Mouse (Mus musculus): ENCODE measurements around the gene Atrnl1. TPM values are rescaled to one million over a fixed set of nuclear protein-coding genes. Genes with fewer than 3 reads are reported as not detected.

Gene Atrnl1
- total RNA-seq, 4 experiments from 2014 or later = 13.7 to 16.1 (median 15.1) TPM

- no peak for DNase-seq (ENCODE audit: low spot score)
Measured at GRCm38 (mm10) chr19:58112151-58112550, 501.3 kb downstream of the Atrnl1 start.

DNA sequence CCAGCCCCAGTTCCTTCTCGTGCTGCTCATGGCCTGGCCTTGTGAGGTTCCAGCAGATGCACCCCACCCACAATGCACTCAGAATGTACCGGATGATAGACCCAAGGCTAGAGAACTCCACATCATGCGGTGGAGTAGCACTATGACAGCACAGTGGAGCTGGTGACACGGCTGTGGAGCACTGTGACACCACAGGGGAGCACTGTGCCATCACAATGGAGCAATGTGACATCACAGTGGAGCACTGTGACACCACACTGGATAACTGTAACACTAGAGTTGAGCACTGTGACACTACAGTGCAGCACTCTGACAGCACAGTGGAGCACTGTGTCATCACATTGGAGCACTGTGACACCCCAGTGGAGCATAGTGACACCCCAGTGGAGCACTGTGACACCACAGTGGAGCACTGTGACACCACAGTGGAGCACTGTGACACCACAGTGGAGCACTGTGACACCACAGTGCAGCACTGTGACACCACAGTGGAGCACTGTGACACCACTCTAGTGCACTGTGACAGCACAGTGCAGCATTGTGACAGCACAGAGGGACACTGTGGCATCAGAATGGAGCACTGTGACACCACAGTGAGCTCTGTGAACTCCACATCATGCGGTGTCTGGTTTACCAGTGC lies 502.4 kb downstream of the Atrnl1 start:
- no peak for DNase-seq (ENCODE audit: low spot score)

GRCm38 (mm10) chr19:58117595-58117994 lies 506.8 kb downstream of the Atrnl1 start:
- DNase-seq (ENCODE audit: low spot score) = no peak

DNA sequence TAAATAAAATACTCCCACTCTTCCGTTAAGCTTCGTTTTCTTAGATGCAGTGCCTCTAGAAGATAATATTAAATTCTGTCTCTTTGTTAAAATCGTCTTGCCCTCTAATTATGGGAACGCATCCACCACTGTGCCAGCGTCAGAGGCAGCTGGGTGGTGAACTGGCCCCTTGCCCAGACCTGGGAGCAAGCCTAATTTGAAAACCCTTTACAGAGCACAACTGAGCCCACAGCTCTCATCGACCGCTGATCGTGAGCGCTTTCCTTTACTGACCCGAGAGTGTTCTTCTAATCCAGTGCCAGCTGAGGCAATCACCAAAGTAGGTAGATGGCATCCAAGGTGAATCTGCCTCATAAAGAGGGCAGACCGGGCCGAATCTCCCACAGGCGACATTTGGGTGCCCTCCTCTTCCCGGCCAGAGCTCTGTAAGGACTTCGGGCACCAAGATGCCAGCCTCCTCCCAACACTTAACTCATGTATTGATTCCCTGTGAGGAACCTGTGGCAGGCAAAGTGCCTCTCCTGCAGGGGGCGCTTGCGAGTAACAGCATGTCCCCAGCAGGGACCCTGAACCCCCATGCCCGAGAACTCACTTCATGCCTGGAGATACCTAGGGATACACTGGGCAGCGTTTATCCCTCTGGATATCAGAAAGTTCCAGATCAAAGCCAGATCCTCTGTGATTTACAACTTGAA lies 507.5 kb downstream of the Atrnl1 start:
- DNase-seq (ENCODE audit: low spot score) = peak; percentile 50

DNA sequence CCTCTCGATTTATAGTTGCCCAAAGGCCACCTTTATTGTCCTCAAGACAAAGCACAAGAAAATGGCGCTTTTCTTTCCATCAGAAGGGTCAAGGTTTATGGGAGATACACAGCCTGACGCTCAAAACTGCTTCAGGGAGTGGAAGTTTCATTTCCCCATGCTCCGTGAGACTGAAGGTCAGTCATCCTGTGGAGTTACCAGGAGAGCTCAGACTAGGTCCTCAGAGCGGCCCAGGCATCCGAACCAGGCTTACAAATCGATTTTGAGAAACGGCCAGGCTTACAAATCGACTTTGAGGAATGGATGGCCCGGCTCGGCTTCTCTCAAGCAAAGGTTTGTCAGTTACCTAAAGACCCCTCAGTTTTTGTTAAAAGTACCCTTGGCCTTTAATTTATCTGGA lies 508.0 kb downstream of the Atrnl1 start:
- DNase-seq (ENCODE audit: low spot score) = no peak

- DNase-seq (ENCODE audit: low spot score) = no peak
Measured at GRCm38 (mm10) chr19:58119681-58120173, 508.9 kb downstream of the Atrnl1 start.

DNA sequence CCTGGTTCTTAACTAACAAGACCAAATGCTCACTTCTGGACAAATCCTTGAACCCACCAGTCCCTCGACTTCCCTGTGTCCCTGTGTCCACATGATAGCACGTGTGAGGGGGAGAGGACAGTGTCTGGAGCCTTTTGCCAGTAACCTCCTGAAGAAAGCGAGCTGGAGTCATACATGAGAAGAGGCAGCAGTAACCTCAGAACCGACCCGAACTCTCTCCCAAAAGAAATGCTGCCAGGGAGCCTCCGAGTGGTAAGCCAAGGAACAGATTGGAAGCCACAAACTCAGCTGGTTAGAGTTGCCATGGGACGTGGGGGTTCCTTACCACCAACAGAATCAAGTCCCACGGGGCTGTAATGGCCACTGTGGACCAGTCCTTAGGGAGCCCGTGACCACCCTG lies 509.8 kb downstream of the Atrnl1 start:
- no peak for DNase-seq (ENCODE audit: low spot score)

DNA sequence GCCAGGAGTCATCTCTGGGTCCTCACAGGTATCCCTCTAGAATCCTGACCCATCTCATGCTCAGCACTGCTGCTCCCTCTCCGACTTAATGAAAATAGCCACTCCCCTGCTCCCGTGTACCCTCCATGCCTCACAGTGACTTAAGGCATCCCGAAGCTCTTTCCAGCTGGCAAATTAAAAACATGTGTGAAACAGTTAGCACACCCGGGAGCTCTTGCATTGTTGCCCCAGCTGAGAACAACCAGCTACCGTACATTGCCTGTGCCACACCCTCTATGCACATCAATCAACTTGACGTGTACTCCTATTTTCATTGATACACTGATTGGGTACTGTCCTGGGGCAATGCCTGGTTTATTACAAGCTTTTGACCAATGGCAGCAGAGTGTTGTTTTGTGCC lies 510.8 kb downstream of the Atrnl1 start:
- no peak for DNase-seq (ENCODE audit: low spot score)

DNA sequence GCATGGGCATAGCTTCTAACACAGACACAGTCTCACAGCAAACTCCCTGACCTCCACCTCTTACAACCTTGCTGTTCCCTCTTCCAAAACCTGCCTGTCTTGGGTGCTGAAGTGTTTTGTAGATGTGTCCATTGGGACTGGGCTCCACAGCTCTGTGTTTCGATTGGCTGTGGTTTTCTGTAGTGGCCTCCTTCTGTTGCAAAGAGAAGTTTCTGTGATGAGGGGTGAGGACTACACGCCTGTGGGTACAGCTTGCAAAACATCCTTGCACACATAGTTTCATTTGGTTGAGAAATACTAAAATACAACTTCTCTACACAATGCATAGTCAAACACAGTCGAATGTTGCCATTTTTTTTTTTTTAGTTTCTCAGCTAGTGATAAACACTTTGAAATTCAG lies 512.8 kb downstream of the Atrnl1 start:
- no peak for DNase-seq (ENCODE audit: low spot score)

- no peak for DNase-seq (ENCODE audit: low spot score)
Measured at GRCm38 (mm10) chr19:58124566-58124965, 513.7 kb downstream of the Atrnl1 start.

GRCm38 (mm10) chr19:58125010-58125409 lies 514.2 kb downstream of the Atrnl1 start:
- no peak for DNase-seq (ENCODE audit: low spot score)

DNA sequence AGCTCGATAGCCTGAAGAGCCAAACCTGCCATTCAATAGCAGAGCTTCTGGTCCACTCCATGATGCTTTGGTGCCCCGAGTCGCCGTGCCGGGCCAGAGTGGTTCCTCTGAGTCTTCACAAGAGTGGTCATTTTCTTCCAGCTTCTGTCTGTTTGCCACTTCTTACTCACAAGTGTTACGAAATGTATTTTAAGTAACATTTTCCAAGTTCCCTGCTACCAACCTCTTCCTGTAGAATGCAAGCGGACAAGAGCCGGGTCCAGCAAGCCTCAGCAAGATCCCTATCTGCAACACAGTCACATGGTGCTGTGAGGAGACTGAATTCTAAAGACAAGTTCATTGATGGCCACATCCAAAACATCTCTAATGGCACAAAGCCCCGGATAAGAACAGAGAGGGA lies 521.1 kb downstream of the Atrnl1 start:
- DNase-seq (ENCODE audit: low spot score) = no peak

- DNase-seq (ENCODE audit: low spot score) = no peak
Measured at GRCm38 (mm10) chr19:58140191-58140784, 529.5 kb downstream of the Atrnl1 start.

DNA sequence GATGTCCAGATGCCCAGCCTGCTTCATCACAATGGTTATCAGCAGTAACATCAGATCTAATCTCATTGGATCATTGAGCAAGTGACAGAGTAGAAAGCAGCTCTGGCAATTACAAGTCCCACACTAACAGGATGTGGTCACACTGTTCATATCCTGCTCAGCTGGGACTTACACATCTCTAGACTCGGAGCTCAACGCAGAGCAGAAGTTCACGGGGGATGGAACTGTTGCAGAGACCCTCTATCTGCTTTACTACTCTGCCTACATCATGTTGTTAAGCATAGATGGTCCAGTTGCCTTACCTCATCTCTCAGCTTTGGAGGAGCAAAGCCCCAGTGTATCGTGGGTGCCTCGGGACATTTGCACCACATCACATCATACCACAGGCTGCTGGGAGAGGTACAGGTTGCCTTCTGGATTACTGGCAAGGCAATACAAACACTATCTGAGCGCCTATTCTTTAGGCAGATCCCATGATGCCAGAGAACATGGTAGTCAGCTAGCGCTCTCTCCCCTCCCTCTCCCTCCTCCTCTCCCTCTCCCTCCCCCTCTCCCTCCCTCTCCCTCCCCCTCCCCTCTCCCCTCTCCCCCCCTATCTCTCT lies 533.1 kb downstream of the Atrnl1 start:
- DNase-seq (ENCODE audit: low spot score) = no peak

DNA sequence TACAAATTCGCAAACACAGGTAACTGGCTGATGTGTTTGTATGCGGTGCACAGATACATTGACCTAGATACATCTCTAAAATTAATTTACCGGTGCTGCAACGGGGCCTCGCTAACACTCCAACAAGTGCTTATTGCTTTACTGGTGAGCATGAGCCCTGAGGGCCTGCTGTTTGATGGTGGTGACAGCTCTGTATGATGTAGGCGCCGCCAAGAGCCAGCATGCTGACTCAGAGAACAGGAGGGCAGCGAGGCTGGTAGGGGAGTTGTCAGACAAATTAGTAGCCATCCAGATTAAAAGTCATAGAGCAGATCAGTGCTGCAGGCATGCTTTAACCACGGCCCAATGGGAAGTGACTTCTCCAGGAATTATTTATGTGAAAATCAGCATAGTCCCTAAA lies 534.7 kb downstream of the Atrnl1 start:
- DNase-seq (ENCODE audit: low spot score) = peak; percentile 16

- DNase-seq (ENCODE audit: low spot score) = no peak
Measured at GRCm38 (mm10) chr19:58151257-58151656, 540.4 kb downstream of the Atrnl1 start.

DNA sequence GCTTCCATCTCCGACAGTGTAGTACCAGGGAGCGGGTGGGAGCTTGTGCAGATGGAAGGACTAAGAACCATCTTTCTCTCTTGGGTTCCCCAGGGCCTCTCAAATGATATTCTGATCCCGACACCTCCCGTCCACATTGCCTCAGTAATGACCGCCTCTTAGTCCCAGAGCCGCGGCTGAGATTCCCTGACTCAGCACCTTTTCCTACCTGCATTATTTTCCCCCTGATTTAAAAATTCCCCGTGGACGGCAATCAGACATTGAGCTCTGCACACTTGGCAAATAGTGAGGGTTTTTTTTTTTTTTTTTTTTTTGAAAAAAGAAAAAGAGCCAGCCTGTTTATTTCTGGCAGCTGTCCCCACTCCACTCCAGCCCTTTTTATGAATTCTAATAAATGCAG lies 550.7 kb downstream of the Atrnl1 start:
- DNase-seq (ENCODE audit: low spot score) = no peak

DNA sequence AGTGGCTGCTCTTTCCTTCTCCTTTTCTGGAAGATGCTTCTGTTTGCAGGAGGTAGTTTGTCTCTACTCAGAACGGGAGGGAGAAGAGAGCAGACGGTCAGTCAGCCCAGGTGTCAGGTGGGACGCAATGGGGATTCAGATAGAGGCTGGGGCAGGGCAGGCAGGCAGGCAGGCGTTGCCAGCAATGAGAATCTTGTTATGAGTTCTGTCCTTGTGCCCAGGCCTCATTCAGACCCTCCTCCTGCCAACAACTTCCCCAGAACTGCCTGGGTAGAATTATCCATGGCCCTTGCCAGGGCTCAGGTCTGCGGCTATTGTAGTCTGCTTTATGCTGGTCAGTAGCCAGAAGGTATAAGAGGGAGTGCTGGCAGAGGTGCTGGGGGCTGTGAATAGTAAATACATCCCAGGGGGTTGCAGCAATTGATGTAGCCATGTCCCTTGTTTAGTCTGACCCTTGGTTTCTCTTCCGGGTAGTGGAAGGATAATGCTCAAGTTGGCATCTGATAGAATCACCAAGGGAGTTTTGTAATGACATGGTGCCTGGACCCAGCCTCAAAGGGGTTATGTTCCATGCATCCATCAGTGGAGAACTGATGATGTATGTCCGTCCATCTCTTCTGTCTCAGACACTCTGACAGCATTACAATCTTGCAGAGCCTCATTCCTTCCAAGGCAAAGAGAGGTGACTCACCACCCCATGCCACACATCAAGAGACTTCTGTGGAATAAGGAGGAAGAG lies 554.2 kb downstream of the Atrnl1 start:
- DNase-seq (ENCODE audit: low spot score) = no peak

- DNase-seq (ENCODE audit: low spot score) = no peak
Measured at GRCm38 (mm10) chr19:58165635-58166015, 554.8 kb downstream of the Atrnl1 start.

GRCm38 (mm10) chr19:58166147-58166546 lies 555.3 kb downstream of the Atrnl1 start:
- no peak for DNase-seq (ENCODE audit: low spot score)

GRCm38 (mm10) chr19:58178410-58178809 lies 567.6 kb downstream of the Atrnl1 start:
- no peak for DNase-seq (ENCODE audit: low spot score)

DNA sequence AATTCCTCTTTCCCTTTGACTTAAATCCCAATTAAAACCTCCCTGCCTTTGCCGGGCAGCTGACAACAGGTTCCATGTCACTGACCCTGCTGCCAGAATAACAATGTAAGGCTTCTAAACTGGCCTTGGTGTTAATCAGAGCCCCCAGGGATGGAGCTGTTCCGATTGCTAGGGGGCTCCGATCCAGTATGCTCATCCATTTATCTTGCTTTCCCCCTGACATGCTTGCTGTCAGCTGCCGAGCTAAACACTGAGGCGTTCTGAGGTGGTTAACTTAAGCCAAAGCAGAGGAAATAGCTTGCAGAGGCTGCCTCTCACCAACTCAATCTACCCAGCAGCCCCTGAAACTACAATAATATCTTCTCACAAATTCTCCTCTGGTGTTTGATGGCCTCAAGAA lies 569.9 kb downstream of the Atrnl1 start:
- DNase-seq (ENCODE audit: low spot score) = no peak
